Mouse (Mus musculus): Measurements from ENCODE around the gene Cish. TPM values are rescaled to one million over a fixed set of nuclear protein-coding genes. Genes with fewer than 3 reads are reported as not detected.

Gene Cish
- polyA plus RNA-seq, 1 experiment from 2014 or later: 7.4 TPM

GRCm38 (mm10) chr9:107290897-107291296 lies 4.9 kb upstream of the Cish start:
- Histone ChIP-seq H3K4me2 (no peak overlapping the region), H3K4me1 (peaks cover 9% of the 10 kb centered on the region), H3K9me3 (no peaks in the 10 kb centered on the region), H3K27me3 (replicated peaks) (peaks cover 11% of the 10 kb centered on the region), H3K9ac (no peak overlapping the region), H3K27ac (no peak overlapping the region), H3K4me3 (no peak overlapping the region), H3K36me3 (replicated peaks) (no peaks in the 10 kb centered on the region)
- 0 out of 2 replicates have a peak, but pooled peaks have one; percentile 55 for ATAC-seq (replicated peaks)
- 30% methylated on average over 10 of the region's 10 CpGs for WGBS

- Histone ChIP-seq H3K4me2 (no peak overlapping the region), H3K9me3 (no peaks in the 10 kb centered on the region), H3K27me3 (replicated peaks) (peaks cover under 1% of the 10 kb centered on the region), H3K4me3 (no peak overlapping the region), H3K27ac (no peak overlapping the region), H3K36me3 (replicated peaks) (no peaks in the 10 kb centered on the region), H3K9ac (no peak overlapping the region), H3K4me1 (peaks cover 28% of the 10 kb centered on the region)
- ATAC-seq (replicated peaks): no peak
- 8% methylated on average over 6 of the region's 6 CpGs for WGBS
Observed at GRCm38 (mm10) chr9:107294249-107294648, 1.6 kb upstream of the Cish start.

- Histone ChIP-seq H3K4me3 (no peak overlapping the region), H3K27me3 (replicated peaks) (no peaks in the 10 kb centered on the region; the same call in none of the 2 replicates), H3K36me3 (replicated peaks) (no peaks in the 10 kb centered on the region), H3K4me2 (peak overlapping the region; percentile 97), H3K4me1 (peaks cover 22% of the 10 kb centered on the region), H3K27ac (no peak overlapping the region), H3K9me3 (no peaks in the 10 kb centered on the region), H3K9ac (no peak overlapping the region)
- no peak for ATAC-seq (replicated peaks)
- 84% methylated on average over 4 of the region's 4 CpGs for WGBS
Observed at GRCm38 (mm10) chr9:107295616-107296015, 210 bp upstream of the Cish start.

GRCm38 (mm10) chr9:107296041-107296440 lies 215 bp downstream of the Cish start:
- H3K4me3 ChIP-seq: peak overlapping the region; percentile 72
- 10% methylated on average over 14 of the region's 14 CpGs for whole genome bisulfite sequencing
- no peaks in the 10 kb centered on the region for H3K36me3 ChIP-seq (replicated peaks)
- peak; percentile 50 for ATAC-seq (replicated peaks)
- H3K27me3 ChIP-seq (replicated peaks): no peaks in the 10 kb centered on the region; the same call in none of the 2 replicates
- H3K4me2 ChIP-seq: peak overlapping the region; percentile 97
- H3K9me3 ChIP-seq: no peaks in the 10 kb centered on the region
- peak overlapping the region; percentile 15; the same call in 1 of the 2 replicates for H3K9ac ChIP-seq
- H3K27ac ChIP-seq: no peak overlapping the region
- H3K4me1 ChIP-seq: peaks cover 22% of the 10 kb centered on the region

GRCm38 (mm10) chr9:107296501-107296965 lies 707 bp downstream of the Cish start:
- no peaks in the 10 kb centered on the region; the same call in none of the 2 replicates for H3K27me3 ChIP-seq (replicated peaks)
- no peaks in the 10 kb centered on the region for H3K9me3 ChIP-seq
- peak overlapping the region; percentile 72 for H3K4me3 ChIP-seq
- peak overlapping the region; percentile 52 for H3K27ac ChIP-seq
- peak overlapping the region; percentile 67 for H3K9ac ChIP-seq
- peaks cover 22% of the 10 kb centered on the region for H3K4me1 ChIP-seq
- H3K36me3 ChIP-seq (replicated peaks): no peaks in the 10 kb centered on the region
- WGBS: under 1% methylated on average over 31 of the region's 31 CpGs
- peak; percentile 98 for ATAC-seq (replicated peaks)
- H3K4me2 ChIP-seq: peak overlapping the region; percentile 97

- ATAC-seq (replicated peaks): peak; percentile 31; the same call in 1 of the 2 replicates
- Histone ChIP-seq H3K4me2 (peak overlapping the region; percentile 97), H3K36me3 (replicated peaks) (no peaks in the 10 kb centered on the region), H3K27me3 (replicated peaks) (no peaks in the 10 kb centered on the region; the same call in 1 of the 2 replicates), H3K9ac (peak overlapping the region; percentile 67), H3K27ac (no peak overlapping the region), H3K4me3 (peak overlapping the region; percentile 72), H3K4me1 (peaks cover 22% of the 10 kb centered on the region), H3K9me3 (no peaks in the 10 kb centered on the region)
- 15% methylated on average over 16 of the region's 16 CpGs for WGBS
Observed at GRCm38 (mm10) chr9:107297059-107297458, 1.2 kb downstream of the Cish start.

- ATAC-seq (replicated peaks): no peak
- no peak overlapping the region for H3K27ac ChIP-seq
- peaks cover 22% of the 10 kb centered on the region for H3K4me1 ChIP-seq
- no peaks in the 10 kb centered on the region for H3K9me3 ChIP-seq
- peak overlapping the region; percentile 97 for H3K4me2 ChIP-seq
- H3K27me3 ChIP-seq (replicated peaks): no peaks in the 10 kb centered on the region; the same call in 1 of the 2 replicates
- peak overlapping the region; percentile 72 for H3K4me3 ChIP-seq
- no peak overlapping the region for H3K9ac ChIP-seq
- H3K36me3 ChIP-seq (replicated peaks): no peaks in the 10 kb centered on the region
- WGBS: 91% methylated on average over 4 of the region's 4 CpGs
Observed at GRCm38 (mm10) chr9:107297658-107298057, 1.8 kb downstream of the Cish start.

- H3K4me2 ChIP-seq: peak overlapping the region; percentile 97
Observed at GRCm38 (mm10) chr9:107298059-107298780, 2.4 kb downstream of the Cish start.

DNA sequence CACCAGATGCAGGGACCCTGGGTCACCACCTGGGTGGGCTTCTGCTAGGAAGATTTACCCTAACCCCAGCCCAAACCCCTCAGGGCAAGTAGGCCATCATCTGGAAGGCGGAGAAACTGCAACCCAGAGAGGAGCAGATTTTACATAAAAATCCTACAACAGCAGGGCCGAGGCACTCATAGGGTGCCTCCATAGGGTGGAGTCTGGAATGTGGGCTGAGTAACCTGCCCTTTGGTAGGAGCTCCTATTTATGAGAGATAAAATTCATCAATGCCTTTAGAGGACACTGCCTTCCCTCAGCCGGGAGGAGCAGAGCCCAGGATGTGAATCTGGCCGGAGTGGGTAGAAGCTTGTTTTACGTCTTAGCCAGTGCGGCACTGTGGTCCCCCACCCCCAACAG lies 3.0 kb downstream of the Cish start:
- Histone ChIP-seq H3K4me3 (no peak overlapping the region), H3K9me3 (no peaks in the 10 kb centered on the region), H3K36me3 (replicated peaks) (no peaks in the 10 kb centered on the region), H3K4me2 (no peak overlapping the region), H3K4me1 (peaks cover 22% of the 10 kb centered on the region), H3K27me3 (replicated peaks) (no peaks in the 10 kb centered on the region), H3K27ac (no peak overlapping the region), H3K9ac (no peak overlapping the region)
- WGBS: 89% methylated on average over 6 of the region's 6 CpGs
- no peak for ATAC-seq (replicated peaks)

More at GRCm38 (mm10) chr9:107298059-107298780, 2.4 kb downstream of the Cish start:
- Histone ChIP-seq H3K27ac (no peak overlapping the region), H3K4me3 (0 out of 2 replicates have a peak overlapping the region, but pooled peaks have one; percentile 72), H3K9ac (no peak overlapping the region), H3K4me1 (peaks cover 22% of the 10 kb centered on the region), H3K9me3 (no peaks in the 10 kb centered on the region), H3K27me3 (replicated peaks) (no peaks in the 10 kb centered on the region), H3K36me3 (replicated peaks) (no peaks in the 10 kb centered on the region)
- ATAC-seq (replicated peaks): no peak
- WGBS: 89% methylated on average over 8 of the region's 8 CpGs

- H3K9me3 ChIP-seq: no peaks in the 10 kb centered on the region
- H3K4me1 ChIP-seq: peaks cover 22% of the 10 kb centered on the region
- ATAC-seq (replicated peaks): no peak
- no peak overlapping the region for H3K4me3 ChIP-seq
- H3K4me2 ChIP-seq: no peak overlapping the region
- H3K27ac ChIP-seq: no peak overlapping the region
- H3K36me3 ChIP-seq (replicated peaks): no peaks in the 10 kb centered on the region
- WGBS: 90% methylated on average over 7 of the region's 7 CpGs
- H3K27me3 ChIP-seq (replicated peaks): no peaks in the 10 kb centered on the region
- no peak overlapping the region for H3K9ac ChIP-seq
Observed at GRCm38 (mm10) chr9:107299783-107300182, 4.0 kb downstream of the Cish start.

DNA sequence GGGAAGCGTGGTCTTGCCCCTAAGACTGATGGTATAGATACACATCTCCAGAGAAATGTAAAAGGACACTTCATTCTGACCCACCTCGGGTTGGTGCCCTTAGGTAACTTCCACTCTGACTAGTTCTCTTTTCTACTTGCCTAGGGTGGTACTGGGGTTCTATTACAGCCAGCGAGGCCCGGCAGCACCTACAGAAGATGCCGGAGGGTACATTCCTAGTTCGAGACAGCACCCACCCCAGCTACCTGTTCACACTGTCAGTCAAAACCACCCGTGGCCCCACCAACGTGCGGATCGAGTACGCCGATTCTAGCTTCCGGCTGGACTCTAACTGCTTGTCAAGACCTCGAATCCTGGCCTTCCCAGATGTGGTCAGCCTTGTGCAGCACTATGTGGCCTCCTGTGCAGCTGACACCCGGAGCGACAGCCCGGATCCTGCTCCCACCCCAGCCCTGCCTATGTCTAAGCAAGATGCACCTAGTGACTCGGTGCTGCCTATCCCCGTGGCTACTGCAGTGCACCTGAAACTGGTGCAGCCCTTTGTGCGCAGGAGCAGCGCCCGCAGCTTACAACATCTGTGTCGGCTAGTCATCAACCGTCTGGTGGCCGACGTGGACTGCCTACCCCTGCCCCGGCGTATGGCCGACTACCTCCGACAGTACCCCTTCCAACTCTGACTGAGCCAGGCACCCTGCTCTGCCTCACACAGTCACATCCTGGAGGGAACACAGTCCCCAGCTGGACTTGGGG lies 4.6 kb downstream of the Cish start:
- Histone ChIP-seq H3K36me3 (replicated peaks) (no peaks in the 10 kb centered on the region), H3K9me3 (no peaks in the 10 kb centered on the region), H3K27me3 (replicated peaks) (no peaks in the 10 kb centered on the region), H3K4me3 (no peak overlapping the region), H3K4me2 (no peak overlapping the region), H3K4me1 (peaks cover 22% of the 10 kb centered on the region), H3K27ac (no peak overlapping the region), H3K9ac (no peak overlapping the region)
- ATAC-seq (replicated peaks): no peak
- WGBS: 94% methylated on average over 30 of the region's 30 CpGs

- Histone ChIP-seq H3K9me3 (no peaks in the 10 kb centered on the region), H3K4me2 (no peak overlapping the region), H3K36me3 (replicated peaks) (no peaks in the 10 kb centered on the region), H3K9ac (no peak overlapping the region), H3K27ac (no peak overlapping the region), H3K4me3 (no peak overlapping the region), H3K27me3 (replicated peaks) (no peaks in the 10 kb centered on the region), H3K4me1 (peaks cover 18% of the 10 kb centered on the region)
- no peak for ATAC-seq (replicated peaks)
- WGBS: 85% methylated on average over 17 of the region's 17 CpGs
Observed at GRCm38 (mm10) chr9:107301554-107302331, 5.9 kb downstream of the Cish start.

Data from midbrain, embryonic 15.5 days (tissue).